In the genomic region with DNA sequence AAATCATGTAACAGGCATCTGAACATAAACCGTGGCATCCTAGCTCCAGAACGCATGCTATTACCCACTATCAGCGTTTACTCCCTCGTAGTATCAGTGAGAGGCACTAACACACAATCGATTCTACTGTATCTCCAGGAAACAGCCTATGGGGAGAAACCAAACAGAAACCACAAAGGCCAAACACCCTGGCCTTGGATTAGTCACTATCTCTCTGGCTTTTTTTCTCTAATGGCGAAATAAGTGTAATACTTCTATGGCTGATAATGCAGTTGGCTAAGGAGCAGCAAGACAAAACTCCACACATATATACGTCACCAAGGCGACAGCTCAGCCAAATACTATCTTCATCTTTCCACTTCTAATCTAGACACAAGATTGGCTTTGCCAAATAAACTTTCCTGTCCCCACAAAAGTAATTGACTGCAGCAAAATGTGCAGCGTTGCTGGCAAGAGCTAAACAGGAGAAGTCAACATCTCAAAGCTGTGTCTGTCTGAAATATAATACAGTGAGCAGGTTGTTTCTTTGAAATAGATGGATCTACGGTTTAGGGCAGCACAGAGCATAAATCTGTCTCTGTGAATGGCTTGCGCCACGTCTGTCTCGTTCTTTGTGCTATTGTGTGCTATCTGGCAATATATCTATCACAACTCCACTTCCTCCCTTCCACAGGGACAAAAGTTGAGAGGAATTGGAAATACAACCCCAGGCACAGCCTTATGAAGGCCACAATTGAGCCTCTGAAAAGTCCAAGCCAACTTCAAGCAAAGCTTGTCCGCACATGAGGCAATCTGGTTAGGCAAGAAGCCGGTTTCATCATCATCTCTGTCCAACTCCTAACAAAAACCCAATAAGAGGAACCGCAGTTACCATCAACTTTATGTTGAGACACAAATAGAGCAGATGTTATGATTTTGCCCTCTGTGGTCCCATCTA, we compare ENCODE assay signal across 14 mouse cellular contexts.
DNase-seq lines count a peak whose midpoint lies in the region; ATAC-seq and TF ChIP-seq lines count a peak whose summit lies in the region.
"Had no signal": no experiment of that assay in that cellular context is flagged by ENCODE, and none has a peak within 500 bp of the region (broad histone marks: within the 10 kb centered on the region; RNA-seq: fewer than 3 reads in every experiment).

No protein-coding gene starts in this region.

- no peak for TF ChIP-seq CTCF in stomach, postnatal 0 days (IDR thresholded peaks at IDR 0.05; ENCODE audit: low read depth)
- TF ChIP-seq CTCF in lung, embryonic 14.5 days (IDR thresholded peaks at IDR 0.05; ENCODE audit: low read depth) = no peak

- H3K4me1 ChIP-seq in stomach, embryonic 15.5 days = no peaks in the 10 kb centered on the region
- H3K4me1 ChIP-seq in stomach, postnatal 0 days (replicated peaks; ENCODE audit: control insufficient read depth, insufficient read depth) = no peaks in the 10 kb centered on the region
- H3K4me1 ChIP-seq in lung, embryonic 14.5 days (ENCODE audit: insufficient read depth) = no peaks in the 10 kb centered on the region
- peaks cover 18% of the 10 kb centered on the region for H3K4me1 ChIP-seq in limb, embryonic 10.5 days
- no peaks in the 10 kb centered on the region for H3K4me1 ChIP-seq in hindbrain, embryonic 11.5 days (replicated peaks; ENCODE audit: control insufficient read depth, insufficient read depth, low read length)

- H3K4me2 ChIP-seq in stomach, embryonic 15.5 days = no peak overlapping the region
- H3K4me2 ChIP-seq in stomach, postnatal 0 days (replicated peaks; ENCODE audit: low read depth) = no peak overlapping the region
- H3K4me2 ChIP-seq in lung, embryonic 14.5 days = no peak overlapping the region
- H3K4me2 ChIP-seq in hindbrain, embryonic 11.5 days (replicated peaks; ENCODE audit: low read depth, low read length) = no peak overlapping the region
- H3K4me2 ChIP-seq: neural tube, embryonic 13.5 days had no signal

- DNase-seq in stomach, postnatal 0 days (ENCODE audit: low spot score) = no peak
- DNase-seq in gonadal fat pad, adult 2 months (ENCODE audit: low read depth) = peak; percentile 99
- peak; percentile 26 for DNase-seq in lung, embryonic 14.5 days
- DNase-seq in skeletal muscle tissue, adult 2 months (ENCODE audit: low read depth, low spot score) = peak; percentile 21
- no peak for DNase-seq in limb, embryonic 10.5 days (ENCODE audit: low spot score)
- no peak for DNase-seq in layer of hippocampus, postnatal 36 days
- DNase-seq in hindbrain, embryonic 11.5 days (ENCODE audit: low spot score) = no peak
- DNase-seq: gastrocnemius, postnatal 36 days; thymus, postnatal 25 days had no signal

- no peak overlapping the region for H3K27ac ChIP-seq in stomach, embryonic 15.5 days
- H3K27ac ChIP-seq in stomach, postnatal 0 days (replicated peaks) = no peak overlapping the region
- H3K27ac ChIP-seq in lung, embryonic 14.5 days (ENCODE audit: low read depth) = no peak overlapping the region
- H3K27ac ChIP-seq in limb, embryonic 10.5 days = no peak overlapping the region
- H3K27ac ChIP-seq in hindbrain, embryonic 11.5 days (ENCODE audit: low read depth, low read length) = no peak overlapping the region
- H3K27ac ChIP-seq: layer of hippocampus, adult 2 months; macrophage; neural tube, embryonic 13.5 days had no signal

- no peaks in the 10 kb centered on the region for H3K27me3 ChIP-seq in stomach, embryonic 15.5 days (replicated peaks)
- H3K27me3 ChIP-seq in stomach, postnatal 0 days (ENCODE audit: control insufficient read depth, insufficient read depth, low read length) = no peaks in the 10 kb centered on the region
- H3K27me3 ChIP-seq in lung, embryonic 14.5 days (ENCODE audit: insufficient read depth, low read length) = no peaks in the 10 kb centered on the region
- no peaks in the 10 kb centered on the region for H3K27me3 ChIP-seq in limb, embryonic 10.5 days (ENCODE audit: low read depth, poor library complexity, severe bottlenecking)
- H3K27me3 ChIP-seq in hindbrain, embryonic 11.5 days (ENCODE audit: control insufficient read depth, insufficient read depth, low read length) = no peaks in the 10 kb centered on the region
- H3K27me3 ChIP-seq: neural tube, embryonic 13.5 days had no signal

- no peak for TF ChIP-seq EP300 in stomach, postnatal 0 days (optimal IDR thresholded peaks at IDR 0.05)

- WGBS in stomach, embryonic 15.5 days = 54% methylated on average over 16 of the region's 16 CpGs
- 52% methylated on average over 16 of the region's 16 CpGs for WGBS in stomach, postnatal 0 days
- 58% methylated on average over 16 of the region's 16 CpGs for WGBS in lung, embryonic 14.5 days
- 85% methylated on average over 16 of the region's 16 CpGs for WGBS in limb, embryonic 10.5 days
- 90% methylated on average over 16 of the region's 16 CpGs for WGBS in hindbrain, embryonic 11.5 days

- H3K4me3 ChIP-seq in stomach, embryonic 15.5 days (replicated peaks) = no peak overlapping the region
- H3K4me3 ChIP-seq in stomach, postnatal 0 days (ENCODE audit: low read depth, low read length) = no peak overlapping the region
- no peak overlapping the region for H3K4me3 ChIP-seq in lung, embryonic 14.5 days (ENCODE audit: low read depth, low read length)
- no peak overlapping the region for H3K4me3 ChIP-seq in limb, embryonic 10.5 days
- H3K4me3 ChIP-seq in hindbrain, embryonic 11.5 days (ENCODE audit: low read depth, low read length) = no peak overlapping the region
- H3K4me3 ChIP-seq: erythroblast, embryonic 14.5 days; layer of hippocampus, adult 2 months; neural tube, embryonic 13.5 days had no signal

- peak; percentile 43; the same call in 1 of the 2 replicates for ATAC-seq in stomach, embryonic 15.5 days (ENCODE audit: insufficient read depth, low FRiP score, low read depth)
- no peak for ATAC-seq in stomach, postnatal 0 days (ENCODE audit: low FRiP score, low TSS enrichment)
- no peak for ATAC-seq in lung, embryonic 14.5 days (ENCODE audit: insufficient read depth)
- ATAC-seq in hindbrain, embryonic 11.5 days (ENCODE audit: low FRiP score) = no peak

- no peak overlapping the region for H3K9ac ChIP-seq in stomach, embryonic 15.5 days
- no peak overlapping the region for H3K9ac ChIP-seq in stomach, postnatal 0 days (ENCODE audit: low read length)
- H3K9ac ChIP-seq in lung, embryonic 14.5 days = no peak overlapping the region
- H3K9ac ChIP-seq in hindbrain, embryonic 11.5 days (ENCODE audit: low read depth, low read length) = no peak overlapping the region
- H3K9ac ChIP-seq: neural tube, embryonic 13.5 days had no signal

- no peaks in the 10 kb centered on the region for H3K36me3 ChIP-seq in stomach, embryonic 15.5 days
- H3K36me3 ChIP-seq in stomach, postnatal 0 days (ENCODE audit: control insufficient read depth, insufficient read depth, low read length) = no peaks in the 10 kb centered on the region
- no peaks in the 10 kb centered on the region for H3K36me3 ChIP-seq in lung, embryonic 14.5 days (ENCODE audit: insufficient read depth)
- H3K36me3 ChIP-seq in limb, embryonic 10.5 days = no peaks in the 10 kb centered on the region; the same call in 1 of the 2 replicates
- H3K36me3 ChIP-seq in hindbrain, embryonic 11.5 days (ENCODE audit: control insufficient read depth, insufficient read depth, low read length) = no peaks in the 10 kb centered on the region
- H3K36me3 ChIP-seq: neural tube, embryonic 13.5 days had no signal

- H3K9me3 ChIP-seq in stomach, embryonic 15.5 days = no peaks in the 10 kb centered on the region
- no peaks in the 10 kb centered on the region for H3K9me3 ChIP-seq in stomach, postnatal 0 days (ENCODE audit: control insufficient read depth, low read length)
- H3K9me3 ChIP-seq in lung, embryonic 14.5 days (ENCODE audit: low read depth, low read length) = no peaks in the 10 kb centered on the region
- no peaks in the 10 kb centered on the region for H3K9me3 ChIP-seq in limb, embryonic 10.5 days (replicated peaks)
- no peaks in the 10 kb centered on the region for H3K9me3 ChIP-seq in hindbrain, embryonic 11.5 days (ENCODE audit: control insufficient read depth, low read length)
- H3K9me3 ChIP-seq: neural tube, embryonic 13.5 days had no signal

Comparison
In these comparisons a context has a peak if more than half of its experiments do, and no peak if none do; other contexts are left out.
1. DNase-seq: peak in gonadal fat pad, adult 2 months (single experiment), lung, embryonic 14.5 days (single experiment) and skeletal muscle tissue, adult 2 months (single experiment); none in stomach, postnatal 0 days (single experiment), limb, embryonic 10.5 days (single experiment), layer of hippocampus, postnatal 36 days (0 of 2) and hindbrain, embryonic 11.5 days (single experiment).